Comparison of ENCODE assay signal across 11 mouse cellular contexts in the genomic region with DNA sequence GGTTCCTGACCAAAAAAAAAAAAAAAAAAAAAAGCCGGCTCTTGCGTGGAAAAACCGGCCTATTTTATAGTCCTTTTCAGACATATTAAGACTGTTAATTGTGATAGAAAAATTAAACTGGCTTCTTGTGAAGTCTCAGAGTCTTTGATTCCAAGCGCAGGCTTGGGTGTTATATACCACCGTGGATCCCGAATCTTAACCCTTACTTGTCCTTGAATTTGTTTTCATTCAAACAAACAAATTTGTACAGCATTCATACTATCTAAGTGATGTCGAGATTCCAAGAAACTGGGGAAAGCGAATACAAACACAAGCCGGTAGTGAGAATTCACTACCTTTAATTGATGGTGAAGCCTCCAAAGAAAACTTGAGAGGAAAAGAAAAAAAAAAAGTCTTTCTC. TPM values are rescaled to one million over a fixed set of nuclear protein-coding genes. Genes with fewer than 3 reads are reported as not detected.
DNase-seq lines count a peak whose midpoint lies in the region; ATAC-seq and TF ChIP-seq lines count a peak whose summit lies in the region.
"Had no signal": no experiment of that assay in that cellular context is flagged by ENCODE, and none has a peak within 500 bp of the region (broad histone marks: within the 10 kb centered on the region; RNA-seq: fewer than 3 reads in every experiment).

No protein-coding gene starts in this region.

- H3K4me1 ChIP-seq in heart, postnatal 0 days (ENCODE audit: control insufficient read depth, insufficient read depth), result no peaks in the 10 kb centered on the region
- peaks cover 24% of the 10 kb centered on the region for H3K4me1 ChIP-seq in neural tube, embryonic 12.5 days
- H3K4me1 ChIP-seq in limb, embryonic 10.5 days, result peaks cover 40% of the 10 kb centered on the region

- no peak for TF ChIP-seq EP300 in heart, postnatal 0 days (IDR thresholded peaks at IDR 0.05; ENCODE audit: low read depth)

- DNase-seq in heart, postnatal 0 days (ENCODE audit: low spot score), result peak; percentile 5
- no peak for DNase-seq in heart, postnatal 4 days
- no peak for DNase-seq in neural tube, embryonic 10.5 days (ENCODE audit: extremely low spot score, low spot score)
- no peak for DNase-seq in limb, embryonic 10.5 days (ENCODE audit: low spot score)
- DNase-seq in left cerebral cortex, adult 8-10 months (ENCODE audit: low spot score in 2 of 2), result no peak
- no peak for DNase-seq in frontal cortex, postnatal 14 days (ENCODE audit: low spot score in 2 of 2)

- H3K9ac ChIP-seq in heart, postnatal 0 days (replicated peaks; ENCODE audit: low read depth, low read length), result peak overlapping the region; percentile 89
- H3K9ac ChIP-seq in neural tube, embryonic 12.5 days, result no peak overlapping the region

- H3K27me3 ChIP-seq in heart, postnatal 0 days (ENCODE audit: control insufficient read depth, insufficient read depth, low read length), result 0 out of 2 replicates have a peak, but pooled peaks cover 5% of the 10 kb centered on the region
- H3K27me3 ChIP-seq in neural tube, embryonic 12.5 days (replicated peaks), result peaks cover 88% of the 10 kb centered on the region
- peaks cover 100% of the 10 kb centered on the region for H3K27me3 ChIP-seq in limb, embryonic 10.5 days (ENCODE audit: low read depth, poor library complexity, severe bottlenecking)

- ATAC-seq in heart, postnatal 0 days (ENCODE audit: insufficient read depth, low read depth), result no peak
- ATAC-seq in neural tube, embryonic 12.5 days (ENCODE audit: low FRiP score, low read depth), result no peak
- ATAC-seq: activated CD4-positive, CD25-positive, alpha-beta regulatory T cell, adult 4 months had no signal

- WGBS in heart, postnatal 0 days, result 5% methylated on average over 9 of the region's 9 CpGs
- 2% methylated on average over 9 of the region's 9 CpGs for WGBS in neural tube, embryonic 12.5 days
- 2% methylated on average over 9 of the region's 9 CpGs for WGBS in limb, embryonic 10.5 days

- H3K36me3 ChIP-seq in heart, postnatal 0 days (replicated peaks; ENCODE audit: control insufficient read depth, insufficient read depth, low read length), result 0 out of 2 replicates have a peak, but pooled peaks cover 7% of the 10 kb centered on the region
- H3K36me3 ChIP-seq in neural tube, embryonic 12.5 days, result no peaks in the 10 kb centered on the region
- no peaks in the 10 kb centered on the region for H3K36me3 ChIP-seq in limb, embryonic 10.5 days

- H3K4me2 ChIP-seq in heart, postnatal 0 days (ENCODE audit: low read depth, low read length), result peak overlapping the region; percentile 66
- peak overlapping the region; percentile 57; the same call in 1 of the 2 replicates for H3K4me2 ChIP-seq in neural tube, embryonic 12.5 days (replicated peaks)

- H3K27ac ChIP-seq in heart, postnatal 0 days (ENCODE audit: low read depth), result peak overlapping the region; percentile 97
- H3K27ac ChIP-seq in neural tube, embryonic 12.5 days, result no peak overlapping the region
- no peak overlapping the region for H3K27ac ChIP-seq in limb, embryonic 10.5 days

- H3K9me3 ChIP-seq in heart, postnatal 0 days (replicated peaks; ENCODE audit: control insufficient read depth, low read length), result no peaks in the 10 kb centered on the region
- no peaks in the 10 kb centered on the region for H3K9me3 ChIP-seq in neural tube, embryonic 12.5 days
- no peaks in the 10 kb centered on the region for H3K9me3 ChIP-seq in limb, embryonic 10.5 days (replicated peaks)

- TF ChIP-seq CTCF in heart, postnatal 0 days (IDR thresholded peaks at IDR 0.05; ENCODE audit: low read depth), result no peak

- peak overlapping the region; percentile 64 for H3K4me3 ChIP-seq in heart, postnatal 0 days (ENCODE audit: low read depth, low read length)
- H3K4me3 ChIP-seq in neural tube, embryonic 12.5 days, result no peak overlapping the region
- H3K4me3 ChIP-seq in limb, embryonic 10.5 days, result 0 out of 2 replicates have a peak overlapping the region, but pooled peaks have one; percentile 47

RNA-seq across cellular contexts. Expression of a gene that starts 0.9 kb away (rescaled TPM):
- 500 and 554 TPM in 2 replicates for total RNA-seq in heart, postnatal 0 days (2014; rRNA removed; ENCODE audit: low replicate concordance)
- 36.9 and 51.2 TPM in 2 replicates for polyA plus RNA-seq in heart, postnatal 0 days (2015; fragmentation: Nextera tagmentation; extraction: Ambion mirVana)
- total RNA-seq in heart, postnatal 4 days (2021), result 100 to 1,000 TPM; 341 to 376 TPM
- 0.15 and 0.40 TPM in 2 replicates for polyA plus RNA-seq in neural tube, embryonic 12.5 days (2016; fragmentation: Nextera tagmentation; extraction: Ambion mirVana)
- polyA plus RNA-seq in limb, embryonic 10.5 days (2016; fragmentation: Nextera tagmentation; extraction: Ambion mirVana), result 0.24 and 0.39 TPM in 2 replicates
- under 1 TPM in 1 of 4 experiments, not detected in 3; 0.02 TPM for total RNA-seq in left cerebral cortex, adult 8-10 months (2022)
- total RNA-seq: granulocyte monocyte progenitor cell, adult 5-6 weeks; left cerebral cortex, postnatal 4 days had no signal
- polyA plus RNA-seq: small intestine, adult 2 months had no signal

Comparison
In these comparisons a context has a peak if more than half of its experiments do, and no peak if none do; other contexts are left out.
1. RNA of a gene that starts 0.9 kb away (total RNA-seq): 500 to 554 TPM in heart, postnatal 0 days and 341 to 376 TPM in heart, postnatal 4 days; 0.02 TPM in left cerebral cortex, adult 8-10 months; every median in the first group is over 100 times any median in the second.